Mouse (Mus musculus) layer of hippocampus, postnatal 10 days (tissue): ENCODE data around the gene Epb41. TPM values are rescaled to one million over a fixed set of nuclear protein-coding genes. Genes with fewer than 3 reads are reported as not detected.

Source experiments
- DNase-seq, 2 experiments: peaks; one replicate each; pipeline ENCODE4 v3.0.0; 2021; ENCODE audit warnings: low spot score in 2 of 2
- total RNA-seq, 2 experiments: library from RNA; stranded (reverse); gene quantifications; 2 replicates each; pipeline ENCODE4 v1.2.3; 2021

Epb41 gene
- total RNA-seq, 2 experiments from 2014 or later, result 30.2 to 33.7 TPM

DNA sequence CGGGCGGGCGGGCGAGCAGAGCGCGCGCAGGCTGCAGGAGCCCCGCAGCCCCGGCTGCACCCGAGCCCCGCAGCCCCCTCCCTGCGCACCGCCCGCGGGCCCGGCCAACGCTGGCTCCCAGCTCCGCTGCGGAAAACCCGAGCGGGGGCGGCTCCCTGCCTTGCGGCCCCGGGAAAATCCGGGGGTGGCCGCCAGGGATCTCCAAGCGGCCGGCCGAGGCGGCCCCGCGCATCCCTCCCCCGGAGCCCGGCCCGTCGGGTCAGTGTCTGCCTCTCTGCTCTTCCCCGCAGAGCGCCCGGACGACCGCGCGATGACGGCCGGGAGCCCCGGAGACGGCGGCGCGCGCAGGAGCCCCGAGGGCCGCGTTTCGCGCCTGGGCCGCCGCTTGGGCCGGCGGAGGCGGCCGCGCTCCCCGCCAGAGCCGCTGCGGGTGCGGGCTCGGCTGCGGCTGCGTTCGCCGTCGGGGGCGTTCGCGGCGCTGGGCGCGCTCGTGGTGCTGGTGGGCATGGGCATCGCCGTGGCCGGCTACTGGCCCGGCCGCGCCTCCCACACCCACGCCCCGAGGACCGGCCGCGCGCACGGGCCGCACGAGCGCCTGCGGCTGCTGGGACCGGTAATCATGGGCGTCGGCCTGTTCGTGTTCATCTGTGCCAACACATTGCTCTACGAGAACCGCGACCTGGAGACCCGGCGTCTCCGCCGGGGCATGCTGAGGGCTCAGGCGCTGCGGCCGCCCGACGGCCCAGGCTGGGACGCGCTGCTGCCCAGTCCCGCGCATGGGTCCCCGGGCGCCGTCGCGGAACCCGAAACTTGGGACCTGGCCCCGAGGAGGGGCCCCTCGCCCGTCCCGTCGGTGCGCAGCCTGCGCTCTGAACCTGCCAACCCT is 153.4 kb downstream of the Epb41 start, which contains the start of gene Tmem200b:
Gene Tmem200b (plus strand): TSS at position 311 of the 886 bp plus-strand sequence.
- DNase-seq, result no peak

DNA sequence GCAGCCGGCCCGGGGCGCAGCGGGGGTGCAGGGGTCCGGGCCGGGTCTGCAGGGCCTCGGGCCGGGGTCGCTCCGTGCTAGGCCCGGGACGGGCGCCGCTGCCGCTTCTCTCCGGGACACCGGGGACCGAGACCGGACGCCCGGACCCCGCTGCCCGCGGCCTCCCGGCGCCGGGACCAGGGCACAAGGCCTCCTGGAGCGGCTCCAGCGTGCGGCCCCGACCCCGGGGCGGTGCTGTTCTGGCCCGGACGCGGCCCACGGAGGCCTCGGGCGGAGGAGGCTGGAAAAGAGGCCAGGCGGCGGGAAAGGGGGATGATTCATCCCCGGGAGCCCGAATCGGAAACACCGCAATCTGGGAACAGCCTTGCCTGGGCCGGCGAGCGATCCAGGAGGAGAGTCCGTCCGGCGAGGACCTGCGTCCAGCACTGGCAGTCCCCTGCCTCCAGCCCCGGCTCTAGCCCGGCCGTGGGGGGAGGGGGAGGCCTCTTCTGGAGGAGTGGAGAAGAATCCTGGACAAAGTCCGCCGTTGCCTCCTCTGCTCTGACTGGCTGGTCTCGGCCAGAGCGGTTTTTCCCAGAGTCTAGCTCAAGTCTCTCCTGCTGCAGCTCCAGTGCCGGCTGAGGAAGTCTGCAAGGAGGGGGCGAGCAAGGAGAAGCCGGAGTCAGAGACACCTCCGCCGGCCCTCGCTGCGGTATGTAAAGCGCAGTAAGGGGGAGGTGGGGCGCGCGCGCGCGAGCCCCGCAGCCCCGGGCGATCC is 154.3 kb downstream of the Epb41 start:
- DNase-seq, result peak in 1 of 2 experiments; percentile 35

DNA sequence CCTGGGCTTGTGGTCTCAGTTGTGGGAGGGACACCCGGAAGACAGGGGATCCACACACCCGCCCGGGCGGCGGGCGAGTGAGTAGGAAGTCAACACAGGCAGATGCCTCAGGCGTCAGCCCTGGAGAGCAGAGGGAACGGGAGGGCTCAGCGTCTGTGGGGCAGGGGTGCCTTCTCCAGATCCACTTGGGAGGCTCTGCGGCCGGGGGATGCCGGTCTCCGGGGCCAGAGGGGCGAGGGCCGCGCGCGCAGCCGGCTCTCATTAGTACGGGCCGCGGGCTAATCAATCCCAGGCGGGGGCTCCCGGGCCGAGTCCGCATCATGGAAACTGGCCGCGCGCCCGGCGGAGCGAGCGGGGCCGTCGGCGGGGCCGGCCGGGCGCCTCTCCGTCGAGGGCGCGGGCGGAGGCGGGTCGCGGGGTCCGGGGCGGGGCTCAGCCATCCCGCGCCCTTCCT is 155.0 kb downstream of the Epb41 start:
- no peak for DNase-seq

DNA sequence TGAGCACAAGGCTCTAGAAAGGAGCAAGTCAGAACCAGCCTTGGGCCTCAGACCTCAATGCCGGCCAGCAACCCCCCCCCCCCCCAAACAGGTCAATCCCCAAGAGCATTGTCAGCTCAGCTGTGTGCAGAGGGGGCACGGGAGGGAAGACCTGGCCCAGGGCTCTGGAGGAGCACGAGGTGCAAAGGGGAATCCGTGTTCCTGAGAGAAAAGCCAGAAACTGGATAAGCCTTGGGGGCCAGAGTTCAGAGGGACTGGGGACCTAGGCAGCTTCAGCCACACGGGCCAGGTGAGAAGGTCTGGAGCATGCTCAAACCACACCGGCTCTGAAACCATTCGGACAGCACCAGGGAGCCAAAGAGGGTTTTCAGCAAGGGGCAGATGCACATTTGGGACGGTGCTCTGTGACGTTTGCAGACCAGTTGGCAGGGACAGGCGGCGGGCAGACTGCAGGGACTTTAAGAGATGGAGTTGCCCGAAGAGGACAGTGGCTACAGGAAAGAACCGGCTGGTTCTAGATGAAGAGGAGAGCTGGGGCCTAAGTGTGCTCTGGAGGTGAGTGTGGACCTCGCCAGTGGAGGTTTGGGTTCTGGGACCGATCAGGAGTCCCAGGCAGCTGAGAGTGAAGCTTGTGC is 155.5 kb downstream of the Epb41 start:
- no peak for DNase-seq

DNA sequence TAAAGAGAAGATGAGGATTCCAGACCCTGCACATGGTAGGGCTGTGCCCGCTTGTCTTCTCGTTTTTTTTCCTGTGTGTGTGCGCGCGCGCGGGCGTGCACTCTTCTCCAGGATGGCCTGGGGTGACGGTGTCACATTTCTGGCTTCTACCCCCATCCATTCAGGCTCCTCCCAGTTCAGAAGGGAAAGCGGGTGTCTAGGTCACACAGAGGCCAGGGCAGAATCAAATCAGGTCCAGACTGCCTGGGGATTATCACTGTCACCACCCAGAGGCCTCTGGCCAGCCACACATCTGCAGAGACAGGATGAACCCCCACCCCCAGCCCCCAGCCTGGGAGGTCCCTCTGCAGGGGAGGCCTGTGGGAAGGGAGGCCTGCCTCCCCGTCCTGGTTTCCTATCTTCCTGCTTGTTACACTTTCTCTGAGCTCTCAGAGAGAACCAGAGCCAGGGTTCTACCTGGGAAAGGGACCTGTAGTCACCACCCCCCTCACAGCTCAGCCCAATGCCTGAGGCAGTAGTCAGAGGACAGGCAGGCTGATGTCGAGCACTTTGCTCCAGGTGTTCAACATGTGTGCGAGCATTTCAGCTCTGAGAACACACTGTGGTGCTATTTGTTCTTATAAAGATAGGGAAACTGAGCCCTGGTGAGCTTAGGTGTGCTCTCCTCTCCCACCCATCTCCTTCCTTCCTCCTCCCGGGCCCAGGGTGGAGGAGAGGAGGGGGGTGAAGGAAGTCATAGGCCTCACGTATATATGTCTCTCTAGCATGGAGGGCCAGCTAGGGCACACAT is 156.2 kb downstream of the Epb41 start:
- DNase-seq, result no peak

DNA sequence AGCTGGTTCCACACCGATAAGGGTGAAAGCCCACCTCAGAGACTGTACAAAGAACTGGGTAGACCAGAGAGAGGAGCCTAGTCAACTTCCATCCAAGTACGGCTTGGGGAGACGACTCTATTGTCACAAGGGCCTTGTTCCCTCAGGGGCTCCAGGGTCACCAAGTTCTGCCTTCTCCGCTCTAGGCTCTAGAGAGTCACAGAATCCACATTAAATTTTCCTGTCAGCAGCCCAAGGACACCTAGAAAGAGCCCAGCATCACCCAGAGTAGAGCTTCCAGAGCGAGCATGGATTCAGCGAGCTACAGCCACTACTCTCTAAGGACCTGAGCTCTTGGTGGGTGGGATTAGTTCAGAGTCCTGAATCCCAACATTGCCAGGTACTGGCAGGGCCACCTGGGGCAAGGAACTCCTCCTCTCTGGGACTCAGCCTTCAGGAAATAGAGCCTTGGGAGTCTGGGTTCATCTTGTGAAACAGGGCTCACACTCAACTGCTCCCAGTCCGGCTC is 157.0 kb downstream of the Epb41 start:
- no peak for DNase-seq

DNA sequence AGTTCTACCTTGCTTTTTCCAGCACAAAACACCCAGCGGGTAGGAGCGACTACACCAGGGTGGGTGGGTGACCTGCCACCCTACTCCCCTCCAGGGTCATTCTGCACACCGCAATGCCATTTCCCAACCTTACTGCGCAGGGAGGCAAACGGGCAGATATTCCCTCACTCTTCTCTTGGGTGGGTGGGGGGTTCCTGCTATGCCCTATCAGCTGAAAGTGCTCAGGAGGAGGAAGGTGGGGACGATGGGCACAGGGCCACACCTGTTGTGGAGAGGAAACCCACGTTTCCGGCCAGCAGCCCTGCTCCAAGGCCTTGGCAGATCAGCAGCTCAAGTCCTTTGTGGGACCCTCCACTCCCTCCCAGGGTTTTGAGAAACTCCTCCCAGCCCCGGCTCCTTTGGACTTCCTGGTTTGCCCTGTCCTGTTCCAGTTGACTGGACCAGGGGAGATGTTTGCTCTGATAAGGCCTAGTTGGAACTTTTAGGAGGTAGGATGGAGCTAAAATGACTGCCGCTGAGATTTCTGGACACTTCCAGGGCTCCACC is 158.0 kb downstream of the Epb41 start:
- no peak for DNase-seq

DNA sequence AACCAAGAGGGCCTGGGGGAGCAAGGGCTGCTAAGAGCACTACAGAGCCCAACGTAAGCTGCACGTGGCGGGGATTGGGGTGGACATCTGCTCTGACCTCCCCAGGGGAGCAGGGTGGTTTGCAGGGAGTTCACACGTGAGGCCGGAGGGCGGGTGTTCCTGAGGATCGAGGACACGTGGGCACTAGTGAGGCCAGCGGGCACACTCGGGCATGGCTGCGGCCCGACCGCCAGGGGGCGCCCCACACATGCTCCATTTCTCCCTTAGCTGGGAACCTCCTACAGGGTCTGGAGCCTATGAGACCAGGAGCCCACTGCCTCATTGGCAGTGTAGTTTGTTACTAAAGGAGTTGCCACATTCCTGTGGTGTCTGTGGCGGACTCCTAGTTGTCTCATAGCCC is 158.7 kb downstream of the Epb41 start:
- DNase-seq, result peak; percentile 79 to 82

DNA sequence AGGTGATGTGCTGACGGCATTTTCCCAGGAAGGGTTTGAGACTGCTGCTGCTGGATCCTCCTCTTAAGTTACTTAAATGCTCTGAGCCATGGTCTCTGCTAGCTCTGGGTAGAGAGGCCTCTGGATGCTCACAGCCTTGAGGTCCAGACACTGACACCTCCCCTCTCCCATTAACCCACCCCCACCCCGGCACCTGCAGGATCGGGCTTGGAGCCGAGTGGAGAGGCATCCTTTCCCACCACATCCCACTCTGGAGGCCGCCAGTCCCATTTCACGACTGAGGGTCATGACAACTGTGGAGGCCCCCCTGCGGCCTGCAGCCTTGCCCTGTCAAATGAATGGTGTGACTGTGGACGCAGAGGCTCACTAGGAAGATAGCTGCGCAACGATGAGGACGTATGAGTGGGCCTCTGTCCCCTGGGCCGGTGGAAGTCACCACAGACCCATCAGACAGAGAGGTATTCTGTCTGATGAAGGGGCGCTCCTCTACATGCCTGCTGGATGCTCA is 159.2 kb downstream of the Epb41 start:
- no peak for DNase-seq

DNA sequence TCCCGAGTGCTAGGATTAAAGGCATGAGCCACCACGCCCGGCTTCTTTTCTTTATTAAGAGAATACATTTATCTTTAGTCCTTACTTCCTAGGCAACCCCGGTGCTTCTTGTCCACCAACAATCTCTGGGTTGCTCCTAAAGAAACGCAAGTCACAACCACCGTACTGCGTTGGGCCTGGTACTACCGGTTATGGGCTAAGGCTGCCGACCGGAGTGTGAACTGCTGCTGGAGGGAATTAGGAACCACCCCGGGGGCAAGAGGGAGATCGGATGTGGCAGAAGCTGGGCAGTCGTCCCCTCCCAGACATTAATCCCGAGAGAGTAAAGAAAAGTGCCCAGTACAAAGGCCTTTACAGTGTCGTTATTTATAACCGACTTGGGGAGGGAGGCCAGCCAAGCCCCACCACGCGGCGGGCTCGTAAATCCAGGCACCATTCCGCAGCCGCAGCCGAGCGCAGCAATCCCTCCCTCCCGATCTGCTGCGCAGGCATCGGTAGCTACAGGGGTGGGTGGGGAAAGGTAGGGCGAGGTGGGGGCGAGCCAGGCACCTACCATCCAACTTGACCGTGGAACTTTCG is 160.1 kb downstream of the Epb41 start:
- no peak for DNase-seq

DNA sequence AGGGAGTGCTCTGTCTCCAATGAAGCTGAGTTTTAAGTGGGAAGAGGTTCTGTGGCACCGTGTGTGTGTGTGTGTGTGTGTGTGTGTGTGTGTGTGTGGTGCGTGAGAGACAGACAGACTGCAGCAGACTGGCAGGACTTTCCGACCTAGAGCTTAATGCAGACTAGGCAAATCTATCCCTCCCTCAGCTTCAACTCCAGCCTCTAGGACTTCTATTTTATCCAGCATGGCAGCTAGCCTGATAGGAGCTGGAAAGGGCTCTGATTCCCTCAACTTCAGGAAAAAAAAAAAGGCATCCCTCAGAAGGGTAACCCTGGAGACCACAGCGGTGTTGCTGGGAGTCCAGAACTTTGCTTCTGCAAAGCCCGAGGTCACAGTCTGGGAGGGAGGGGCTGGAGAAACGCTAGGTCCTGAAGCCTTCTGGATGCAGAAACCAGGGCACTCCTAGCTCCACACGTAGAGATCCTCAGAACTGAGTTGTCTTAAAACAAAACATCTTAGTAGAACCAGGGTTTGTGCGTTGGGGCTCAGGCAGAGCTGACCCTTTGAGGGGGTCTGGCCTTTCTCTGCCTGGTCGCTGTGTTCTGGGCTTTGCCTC is 161.0 kb downstream of the Epb41 start:
- no peak for DNase-seq

DNA sequence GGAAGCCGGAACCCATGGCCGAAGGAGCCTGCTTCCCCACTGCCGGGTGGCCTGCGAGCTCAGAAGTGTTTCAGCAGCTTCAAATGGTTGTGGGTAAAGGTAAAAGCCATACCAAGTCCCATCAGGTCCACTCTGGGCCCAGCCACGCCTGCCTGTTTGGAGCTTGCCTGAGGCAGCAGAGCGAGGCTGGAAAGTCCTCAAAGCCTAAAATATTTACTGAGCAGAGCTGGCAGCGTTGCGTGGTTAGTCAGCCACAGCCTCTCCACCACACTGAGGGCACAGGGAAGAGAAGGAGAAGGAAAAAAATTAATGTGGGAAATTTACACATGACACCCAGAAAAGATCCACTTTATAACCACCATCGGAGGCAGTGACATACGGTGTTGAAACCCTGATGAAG is 161.6 kb downstream of the Epb41 start:
- DNase-seq, result no peak

DNA sequence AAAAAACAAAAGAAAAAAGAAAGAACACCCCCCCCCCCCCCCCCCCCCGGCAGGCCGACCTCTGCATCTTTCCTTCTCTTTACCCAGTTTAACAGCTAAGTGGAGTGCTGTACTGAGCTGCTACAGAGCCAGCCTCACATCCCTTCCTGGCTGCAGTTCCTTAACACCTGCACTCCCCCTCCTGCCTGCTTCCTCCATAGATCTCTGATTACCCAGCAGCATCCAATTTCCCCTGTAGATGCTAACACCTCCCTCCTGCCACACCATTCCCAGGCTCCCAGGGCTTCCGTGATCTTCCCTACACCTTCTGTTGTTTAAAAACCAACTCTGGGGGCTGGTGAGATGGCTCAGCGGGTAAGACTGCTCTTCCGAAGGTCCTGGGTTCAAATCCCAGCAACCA is 163.6 kb downstream of the Epb41 start:
- DNase-seq, result no peak

DNA sequence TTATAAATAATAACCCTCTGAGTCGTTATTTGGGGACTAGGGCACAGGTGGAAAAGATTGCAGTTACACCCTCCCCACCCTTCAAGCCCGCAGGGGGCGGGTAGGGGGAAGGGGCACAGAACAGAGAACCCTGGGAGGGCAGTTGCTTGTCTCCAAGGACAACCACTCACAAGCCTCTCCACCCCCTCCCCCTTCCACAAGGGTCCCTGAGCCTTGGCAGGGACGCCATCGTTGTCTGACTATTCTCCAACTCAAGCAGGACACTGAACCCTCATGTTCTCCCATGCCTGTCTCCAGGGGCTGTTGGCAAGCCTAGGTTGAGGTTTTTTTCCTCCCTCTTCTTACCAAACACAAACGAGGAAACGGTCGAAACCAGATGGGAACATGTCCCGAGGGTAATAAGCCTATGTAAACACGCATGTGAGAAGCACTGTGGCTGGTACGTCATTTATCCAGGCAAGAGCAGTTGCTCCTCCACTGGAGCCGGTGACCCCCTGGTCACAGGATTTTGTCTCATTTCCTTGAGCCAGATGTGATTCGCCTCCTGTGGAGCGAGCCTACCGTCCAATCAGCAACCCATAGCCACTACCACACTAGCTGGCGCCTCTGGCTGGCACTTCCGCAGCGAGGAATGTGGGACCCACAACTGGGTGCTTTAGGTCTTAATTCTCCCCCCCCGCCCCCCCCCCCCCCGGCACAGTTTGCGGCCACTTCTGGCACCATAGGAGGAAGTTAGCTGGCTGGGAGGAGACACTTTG is 164.7 kb downstream of the Epb41 start:
- DNase-seq, result no peak

DNA sequence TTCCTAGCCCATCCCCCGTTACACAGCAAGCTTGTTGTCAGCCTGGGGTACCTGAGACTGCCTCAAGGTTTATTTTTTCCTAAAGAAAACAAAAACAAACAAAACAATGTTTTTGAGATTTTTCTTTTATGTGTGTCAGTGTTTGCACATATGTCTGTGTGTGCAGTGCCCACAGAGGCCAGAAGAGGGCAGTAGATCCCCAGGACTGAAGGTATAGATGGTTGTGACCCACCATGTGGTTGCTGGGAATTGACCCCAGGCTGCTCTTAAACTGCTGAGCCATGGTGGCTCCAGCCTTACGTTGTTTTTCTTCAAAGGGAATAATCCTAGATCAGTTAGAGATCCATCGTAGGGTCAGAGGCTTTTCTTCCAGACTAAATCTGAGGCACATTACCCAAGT is 167.2 kb downstream of the Epb41 start:
- DNase-seq, result no peak

DNA sequence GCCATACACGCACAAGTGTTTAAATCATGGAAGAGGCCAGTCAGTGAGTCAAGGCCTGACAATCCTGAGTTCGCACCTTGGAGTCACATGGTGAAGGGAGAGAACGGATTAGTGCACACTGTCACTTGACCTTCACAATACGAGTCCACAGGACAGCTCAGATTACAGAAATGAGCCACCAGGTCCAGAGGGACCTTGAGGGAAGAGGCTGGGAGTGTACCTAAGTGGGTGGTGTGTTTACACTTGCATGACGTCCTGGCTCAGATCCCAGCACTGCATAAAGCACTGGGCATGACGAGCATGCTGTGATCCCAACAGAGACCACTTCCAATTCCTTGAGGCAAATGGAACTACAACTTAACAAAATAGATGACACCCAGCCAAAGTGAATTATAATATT is 168.7 kb downstream of the Epb41 start:
- DNase-seq, result no peak

DNA sequence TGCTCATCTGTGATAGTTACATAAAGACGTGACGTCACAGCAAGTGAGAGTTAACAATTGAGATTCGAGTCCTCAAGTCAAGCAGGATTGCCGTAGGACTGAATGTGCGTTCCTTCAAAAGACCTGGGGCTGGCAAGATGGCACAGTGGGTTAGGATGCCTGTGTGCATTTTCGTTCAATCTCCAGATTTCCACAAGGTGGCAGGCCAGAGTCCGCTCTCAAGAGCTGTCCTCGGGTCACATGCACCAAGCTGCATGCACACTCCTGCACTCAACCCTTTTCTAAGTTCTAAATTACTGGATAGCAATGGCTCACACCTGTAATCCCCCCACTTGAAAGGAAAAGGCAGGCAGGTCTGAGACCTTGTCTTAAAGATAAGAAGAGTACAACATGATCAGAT is 170.6 kb downstream of the Epb41 start:
- DNase-seq, result peak; percentile 60 to 71

DNA sequence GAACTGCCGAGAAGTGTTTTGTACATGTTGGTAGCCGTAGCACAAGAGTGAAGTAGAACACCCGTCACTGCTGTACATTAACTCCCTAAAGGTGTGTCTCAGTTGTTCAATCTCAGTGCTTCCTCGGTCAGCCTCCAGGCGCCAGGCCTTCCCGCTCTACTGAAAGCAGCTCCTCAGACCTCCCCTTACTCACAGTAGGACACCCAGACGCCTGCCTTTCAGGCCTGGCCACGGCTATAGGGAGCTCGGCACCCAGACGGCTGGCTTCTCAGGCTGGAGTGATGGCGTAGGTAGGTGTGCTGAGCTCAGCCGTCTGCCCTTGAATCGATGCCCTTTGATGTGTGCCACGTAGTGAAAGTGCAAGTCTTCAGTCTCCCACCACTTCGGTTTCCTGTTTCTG is 174.0 kb downstream of the Epb41 start:
- no peak for DNase-seq

DNA sequence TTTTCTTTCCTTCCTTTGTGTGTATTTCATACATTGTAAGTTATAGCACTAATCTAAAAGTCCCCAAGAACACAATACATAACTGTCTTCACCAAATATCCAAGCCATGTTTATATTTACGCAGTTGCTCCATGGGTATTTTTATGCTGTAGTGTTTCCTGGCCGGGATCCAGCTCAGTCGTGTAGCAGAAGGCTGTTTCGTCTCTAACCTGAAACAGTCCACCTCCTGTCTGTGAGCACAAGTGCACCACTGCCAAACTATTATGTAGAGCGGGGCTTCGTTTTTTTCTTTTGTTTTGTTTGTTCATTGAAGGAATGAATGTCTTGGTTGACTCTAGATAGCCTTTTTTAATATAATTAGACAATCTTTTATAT is 176.0 kb downstream of the Epb41 start:
- no peak for DNase-seq
